Mouse (Mus musculus) gastrocnemius, postnatal 14 days (tissue): ENCODE data around the gene Brinp2. TPM values are rescaled to one million over a fixed set of nuclear protein-coding genes. Genes with fewer than 3 reads are reported as not detected.

ENCODE experiments used
- DNase-seq: peaks from one replicate; pipeline ENCODE4 v3.0.0; 2021; ENCODE audit warnings: mixed read lengths
- intact Hi-C: fragments of 180-260 bp; cut with DNase I; formaldehyde crosslinking; loops from one replicate; pipeline ENCODE4 v1.15.1; 2025; ENCODE audit warnings: low total_unique reads
- total RNA-seq, 2 experiments: library from RNA; stranded (reverse); gene quantifications; 2 replicates each; pipeline ENCODE4 v1.2.3; 2021

Brinp2 gene
- total RNA-seq, 2 experiments from 2014 or later, result 0.16 to 0.44 TPM

DNA sequence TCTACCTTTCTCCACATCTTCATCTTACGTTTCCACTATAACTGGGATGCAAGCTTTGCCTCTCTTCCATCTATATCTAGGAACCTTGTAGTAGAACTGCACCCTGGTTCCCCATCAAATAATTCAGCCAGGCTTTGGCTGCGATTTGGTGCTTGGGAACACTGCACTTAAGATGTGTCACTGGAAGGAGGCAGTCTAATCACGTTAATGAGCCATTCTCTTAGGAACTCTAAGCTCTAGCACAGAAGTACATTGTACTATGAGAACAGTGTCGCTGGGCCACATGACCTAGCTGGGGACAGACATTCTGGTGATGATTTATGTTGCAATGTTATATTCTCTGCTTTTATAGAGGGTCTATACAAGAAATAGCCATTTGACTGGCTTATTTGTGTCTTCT is 117.4 kb downstream of the Brinp2 start:
- DNase-seq, result no peak
- intact Hi-C loops, result no loop called here

DNA sequence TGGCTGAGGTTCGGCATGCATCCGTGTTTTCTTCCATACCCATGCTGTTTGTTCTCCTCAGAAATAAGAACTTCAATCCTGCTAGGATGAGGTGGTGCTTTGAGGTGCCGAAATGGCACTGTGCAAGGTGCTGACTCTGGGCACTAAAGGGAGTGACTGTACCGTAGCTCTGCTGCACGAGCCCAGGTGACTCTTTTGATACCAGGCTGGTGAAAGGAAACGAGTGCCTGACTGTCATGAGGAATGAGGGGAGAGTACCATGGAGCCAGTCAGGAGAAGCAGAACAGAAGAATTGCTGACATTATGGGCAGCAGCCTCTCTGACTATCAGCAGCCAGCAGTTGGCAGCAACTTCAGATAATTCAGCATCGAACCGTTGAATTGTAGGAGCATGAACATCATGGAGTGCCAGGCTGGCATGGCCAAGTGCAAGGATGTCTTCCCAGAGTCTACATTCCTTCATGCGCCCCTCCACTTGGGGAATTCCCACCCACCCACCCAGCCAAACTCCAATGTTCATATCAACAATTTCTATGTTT is 127.4 kb downstream of the Brinp2 start:
- intact Hi-C loops, result no loop called here
- DNase-seq, result no peak

DNA sequence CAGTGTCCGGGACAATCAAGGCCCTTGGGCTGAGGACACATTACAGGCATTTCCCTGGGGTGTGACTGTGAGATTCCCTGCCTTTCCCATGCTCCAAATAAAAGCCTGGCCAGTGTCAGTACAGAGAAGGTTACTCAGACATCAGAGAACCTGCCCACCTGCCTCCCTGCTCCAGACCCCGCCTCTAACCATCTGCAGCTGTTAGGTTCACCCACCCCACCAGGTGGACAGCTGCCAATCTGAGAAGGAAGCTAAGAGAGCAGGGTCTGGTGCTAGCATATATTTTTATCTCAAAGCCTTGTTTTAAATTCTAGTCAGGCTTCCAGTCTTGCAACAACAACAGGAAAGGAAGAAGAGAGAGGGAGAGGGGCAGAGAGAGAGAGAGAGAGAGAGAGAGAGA is 128.9 kb downstream of the Brinp2 start:
- intact Hi-C loops, result no loop called here
- DNase-seq, result no peak

DNA sequence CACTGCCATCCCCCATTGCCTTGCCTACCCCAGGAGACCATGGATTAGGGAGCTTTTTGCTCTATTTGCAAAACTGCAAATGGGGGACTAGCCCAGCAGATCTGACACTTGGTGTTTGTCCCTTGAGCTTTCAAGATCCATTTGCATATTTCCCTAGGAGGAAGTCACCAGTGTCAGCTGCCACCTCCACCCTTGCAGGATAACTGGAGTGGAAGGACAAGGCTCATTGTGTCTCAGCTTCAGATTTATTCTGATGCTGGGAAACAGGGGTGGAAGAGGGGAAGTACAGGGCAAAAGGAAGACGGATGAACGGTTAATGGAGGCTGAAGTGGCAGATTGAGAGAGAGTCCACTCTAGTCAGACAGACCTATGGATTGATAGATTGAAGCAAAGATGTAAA is 129.4 kb downstream of the Brinp2 start:
- intact Hi-C loops, result no loop called here
- DNase-seq, result no peak

DNA sequence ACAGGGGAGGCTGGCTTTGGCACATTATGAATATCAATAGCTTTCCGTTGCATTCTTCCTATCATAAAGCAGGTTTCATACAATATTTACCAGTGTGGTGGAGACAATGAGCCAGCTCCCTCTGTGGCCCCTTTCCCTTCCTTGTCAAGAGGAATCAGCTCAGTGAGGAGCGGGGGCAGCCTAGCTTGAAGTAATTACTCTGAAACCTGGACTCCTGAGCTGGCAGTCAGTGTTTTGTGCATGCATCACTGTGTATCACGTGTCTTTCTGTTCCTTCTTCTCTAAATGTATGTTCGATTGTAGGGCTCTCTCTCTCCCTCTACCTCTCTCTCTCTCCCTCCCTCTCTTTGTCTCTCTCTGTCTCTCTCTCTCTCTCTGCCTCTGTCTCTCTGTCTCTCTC is 135.1 kb downstream of the Brinp2 start:
- no peak for DNase-seq
- intact Hi-C loops, result no loop called here

DNA sequence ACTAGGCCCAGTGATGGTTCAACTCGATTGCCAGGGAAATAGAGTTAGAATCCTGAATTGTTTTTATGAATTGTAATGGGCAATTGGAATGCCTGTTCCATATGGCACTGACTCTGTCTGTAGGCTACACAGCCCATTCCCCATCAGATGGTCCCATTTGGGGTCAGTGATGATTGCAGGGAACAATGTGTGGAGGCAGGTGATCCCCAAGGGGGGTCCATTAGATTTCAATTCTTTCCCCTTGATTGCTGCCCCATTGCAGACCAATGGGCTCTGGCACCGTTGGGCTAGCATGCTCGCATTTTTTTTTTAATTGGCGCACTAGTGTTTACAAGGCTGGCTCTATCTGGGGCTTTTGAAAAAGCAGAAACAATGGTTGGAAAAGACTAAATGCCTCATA is 136.0 kb downstream of the Brinp2 start:
- DNase-seq, result no peak
- intact Hi-C loops, result no loop called here

DNA sequence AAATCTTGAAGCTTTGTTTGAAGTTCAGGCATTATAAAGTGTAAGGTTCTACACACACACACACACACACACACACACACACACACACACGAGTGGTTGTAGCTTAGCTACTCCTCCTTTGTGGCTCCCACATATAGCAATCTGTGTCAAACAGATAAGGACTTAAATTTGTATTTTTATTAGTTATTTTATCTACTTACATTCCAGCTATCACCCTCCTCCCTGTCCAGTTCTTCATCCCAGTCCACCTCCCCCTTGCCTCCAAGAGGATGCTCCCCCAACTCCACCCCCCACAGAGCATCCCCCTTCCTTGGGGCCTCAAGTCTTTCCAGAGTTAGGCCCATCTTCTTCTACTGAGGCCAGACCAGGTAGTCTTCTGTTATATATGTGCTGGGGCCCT is 137.4 kb downstream of the Brinp2 start:
- intact Hi-C loops, result loop anchor here (10.0 kb wide), 1 partner anchor 436 kb away; no protein-coding TSS in a partner anchor
- no peak for DNase-seq

DNA sequence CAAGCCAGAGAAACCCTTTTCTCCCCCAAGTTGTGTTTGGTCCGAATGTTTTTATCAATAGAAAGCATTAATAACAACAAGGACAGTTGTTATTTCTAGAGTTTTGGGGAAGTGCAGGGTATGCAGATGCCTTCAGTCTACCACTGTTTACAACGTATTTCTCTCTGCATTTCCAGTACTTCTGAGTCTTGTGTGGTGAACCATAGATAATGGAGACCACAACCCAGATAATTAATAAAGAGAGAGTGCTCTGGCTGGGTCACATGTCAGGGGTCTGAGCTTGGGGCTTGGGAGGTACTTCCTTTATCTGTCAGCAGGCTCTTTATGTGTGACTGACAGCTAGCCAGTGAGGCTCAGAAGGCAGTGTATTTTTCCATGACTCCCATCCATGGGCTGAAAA is 137.8 kb downstream of the Brinp2 start:
- intact Hi-C loops, result loop anchor here (10.0 kb wide), 1 partner anchor 437 kb away; no protein-coding TSS in a partner anchor
- no peak for DNase-seq

DNA sequence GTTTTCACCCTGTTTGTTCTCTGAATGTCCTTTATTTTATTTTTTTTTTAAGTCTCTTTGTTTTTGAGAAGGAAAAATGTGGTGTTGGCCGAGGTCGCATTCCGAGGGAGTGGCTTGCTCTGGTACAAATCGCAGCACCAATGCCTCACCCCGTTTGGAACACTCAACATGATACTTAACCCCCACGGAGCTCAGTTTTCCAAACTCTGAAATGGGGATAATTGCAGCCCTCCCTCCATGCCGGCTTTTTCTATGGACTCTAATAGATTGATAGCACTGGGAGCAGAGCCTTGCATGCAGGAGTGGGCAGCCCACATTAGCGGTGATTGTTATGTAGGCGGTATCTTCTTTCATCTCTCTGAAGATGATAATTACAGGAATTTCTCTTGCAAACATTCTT is 140.5 kb downstream of the Brinp2 start:
- DNase-seq, result no peak
- intact Hi-C loops, result loop anchor here (10.0 kb wide), 1 partner anchor 439 kb away; no protein-coding TSS in a partner anchor

DNA sequence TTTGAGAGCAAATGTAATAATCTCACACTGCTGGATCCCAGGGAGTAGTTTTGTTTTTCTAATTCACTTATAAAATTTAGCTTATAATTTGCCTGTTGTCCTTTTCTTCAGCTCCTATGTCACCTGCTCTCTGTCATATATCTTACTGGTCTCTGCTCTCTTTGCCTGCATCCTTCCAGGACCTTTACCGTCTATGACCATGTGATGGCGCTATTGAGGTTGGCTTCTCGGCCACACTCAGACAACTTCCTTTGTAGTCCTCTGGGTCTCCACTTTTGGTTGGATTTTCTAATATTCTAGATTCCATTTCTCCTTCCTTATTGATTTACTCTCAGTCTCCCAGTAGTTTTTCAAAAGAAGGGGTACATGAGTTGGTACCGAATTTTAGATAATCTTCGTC is 141.4 kb downstream of the Brinp2 start:
- DNase-seq, result no peak
- intact Hi-C loops, result loop anchor here (10.0 kb wide), 1 partner anchor 440 kb away; no protein-coding TSS in a partner anchor

DNA sequence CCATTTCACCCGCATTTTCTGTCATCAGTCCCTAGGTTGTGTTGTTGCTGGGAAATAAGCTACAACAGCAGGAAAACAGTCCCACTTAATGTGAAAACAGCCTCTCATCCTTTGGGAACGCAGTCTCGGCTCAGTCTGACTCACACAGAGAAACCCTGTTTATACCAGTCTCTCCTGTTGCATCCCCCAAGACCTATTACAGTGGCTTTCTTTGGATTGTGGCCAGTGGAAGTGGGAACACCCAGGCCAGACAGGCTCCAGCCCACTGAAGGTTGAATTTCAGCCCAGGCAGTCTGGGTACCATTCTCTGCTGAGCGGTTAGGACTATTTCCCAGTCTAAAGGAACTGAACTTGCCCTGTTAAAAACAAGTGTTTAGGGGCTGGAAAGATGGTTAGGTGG is 142.4 kb downstream of the Brinp2 start:
- no peak for DNase-seq
- intact Hi-C loops, result loop anchor here (10.0 kb wide), 1 partner anchor 441 kb away; no protein-coding TSS in a partner anchor

DNA sequence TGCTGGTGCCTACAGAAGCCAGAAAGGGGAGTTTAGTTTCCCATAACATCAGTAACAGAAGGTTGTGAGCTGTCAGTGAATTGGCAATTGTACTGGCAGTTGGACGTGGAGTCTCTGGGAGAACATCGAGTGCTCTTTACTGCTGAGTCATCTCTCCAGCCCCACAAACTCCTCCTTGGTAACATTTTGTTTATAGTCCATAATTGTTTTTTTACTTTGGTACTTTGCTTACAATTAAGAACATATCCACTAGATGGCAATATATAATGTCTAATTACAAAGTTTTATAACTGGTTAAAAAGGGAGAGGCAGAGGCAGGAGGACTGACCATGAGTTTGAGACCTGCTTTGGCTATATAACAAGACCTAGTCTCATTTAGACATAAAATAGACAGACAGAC is 148.5 kb downstream of the Brinp2 start:
- DNase-seq, result no peak
- intact Hi-C loops, result no loop called here

DNA sequence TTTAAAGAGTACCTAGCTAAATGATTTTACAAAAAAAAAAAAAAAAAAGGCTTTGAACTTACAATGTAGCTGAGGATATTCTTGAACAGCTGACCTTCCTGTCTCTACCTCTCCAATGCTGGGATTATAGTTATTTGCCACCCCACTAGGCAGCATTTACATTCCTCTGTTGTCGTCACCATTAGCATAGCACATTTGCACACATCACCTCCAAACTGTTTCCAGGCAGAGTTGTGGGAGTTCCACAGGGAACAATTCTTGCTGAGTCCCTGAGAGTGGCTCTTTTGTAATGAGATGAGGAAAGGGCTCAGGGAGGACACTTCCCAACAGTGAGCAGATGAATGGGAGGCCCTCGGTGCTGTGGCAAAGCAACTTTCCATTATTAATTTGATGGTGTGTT is 153.2 kb downstream of the Brinp2 start:
- DNase-seq, result no peak
- intact Hi-C loops, result no loop called here

Other genes with a start within 250 kb of the Brinp2 start
- gene Astn1, start 5.9 kb upstream of the Brinp2 start, total RNA-seq, result under 1 TPM; 0.38 to 0.39 TPM